Mouse (Mus musculus) lung, postnatal 0 days (tissue): ENCODE data around the gene Sdsl. TPM values are rescaled to one million over a fixed set of nuclear protein-coding genes. Genes with fewer than 3 reads are reported as not detected.
A peak's percentile ranks its signal among the peaks of the same experiment; 100 is the strongest.

Source experiments
- ATAC-seq: fragments of 200-750 bp; cut with Nextera tagmentation; 2 replicates; pipeline ENCODE4 v1.8.0; 2017; ENCODE audit warnings: moderate library complexity
- DNase-seq: peaks from one replicate; pipeline ENCODE4 v3.0.0-alpha.2; 2016; ENCODE audit warnings: low spot score
- H3K27ac ChIP-seq: fragments of 300-500 bp; sonication (generic); 2 replicates; pipeline ENCODE4 v1.5.1; 2014; ENCODE audit warnings: antibody characterized with exemption, mild to moderate bottlenecking, low read length, mixed read lengths
- H3K27me3 ChIP-seq: fragments of 300-500 bp; sonication (generic); replicated peaks from 2 replicates; pipeline ENCODE4 v1.6.1; 2014; ENCODE audit warnings: low read length, mixed read lengths; ENCODE audit not compliant: insufficient read depth
- H3K36me3 ChIP-seq: fragments of 300-500 bp; sonication (generic); 2 replicates; pipeline ENCODE4 v1.6.1; 2014; ENCODE audit warnings: low read length, mixed read lengths; ENCODE audit not compliant: insufficient read depth
- H3K4me1 ChIP-seq: fragments of 300-500 bp; sonication (generic); 2 replicates; pipeline ENCODE4 v1.6.1; 2014; ENCODE audit warnings: antibody characterized with exemption, low read depth, low read length, mixed read lengths; ENCODE audit not compliant: insufficient read depth
- H3K4me2 ChIP-seq: fragments of 300-500 bp; sonication (generic); replicated peaks from 2 replicates; pipeline ENCODE4 v1.6.1; 2014; ENCODE audit warnings: low read depth, mild to moderate bottlenecking, low read length, moderate library complexity, mixed read lengths
- H3K4me3 ChIP-seq: fragments of 300-500 bp; sonication (generic); 2 replicates; pipeline ENCODE4 v1.5.1; 2014; ENCODE audit warnings: low read depth, low read length
- H3K9ac ChIP-seq: fragments of 300-500 bp; sonication (generic); replicated peaks from 2 replicates; pipeline ENCODE4 v1.6.1; 2014; ENCODE audit warnings: low read depth, mild to moderate bottlenecking
- H3K9me3 ChIP-seq: fragments of 300-500 bp; sonication (generic); 2 replicates; pipeline ENCODE4 v1.6.1; 2016; ENCODE audit warnings: low read length, mixed read lengths
- CTCF ChIP-seq: IDR thresholded peaks from 2 replicates; pipeline ENCODE4 v1.5.1; 2016; ENCODE audit warnings: antibody characterized with exemption, mild to moderate bottlenecking
- EP300 ChIP-seq: IDR thresholded peaks from 2 replicates; pipeline ENCODE4 v1.6.1; 2016; ENCODE audit warnings: antibody characterized with exemption, mild to moderate bottlenecking, control low read depth
- whole genome bisulfite sequencing: fragments of 180-500 bp; shearing (Covaris S2); extraction: QIAGEN DNeasy Blood & Tissue Kit; methylation state at CpG from one replicate; pipeline ENCODE4 v1.1.7; 2014; 5-methylcytosine and 5-hydroxymethylcytosine counted together
- polyA plus RNA-seq: library from polyadenylated mRNA; unstranded; fragments of >200 nt; fragmentation: Nextera tagmentation; extraction: Ambion mirVana; gene quantifications from 2 replicates; pipeline ENCODE4 v1.2.1, GENCODE M21; 2015

The Sdsl gene
- polyA plus RNA-seq, 1 experiment from 2014 or later: 1.7 TPM

GRCm38 (mm10) chr5:120497071-120497470 lies 24.5 kb upstream of the Sdsl start:
- H3K4me1 ChIP-seq: no peaks in the 10 kb centered on the region
- DNase-seq (no peak), ATAC-seq (no peak)
- H3K27me3 ChIP-seq: no peaks in the 10 kb centered on the region
- H3K36me3 ChIP-seq: 0 out of 2 replicates have a peak, but pooled peaks cover 3% of the 10 kb centered on the region
- TF ChIP-seq CTCF (no peak), EP300 (no peak)
- H3K9ac ChIP-seq: no peak overlapping the region
- H3K9me3 ChIP-seq: no peaks in the 10 kb centered on the region
- H3K4me2 ChIP-seq: no peak overlapping the region
- 84% methylated on average over 3 of the region's 3 CpGs for WGBS
- H3K4me3 ChIP-seq: no peak overlapping the region
- no peak overlapping the region for H3K27ac ChIP-seq

GRCm38 (mm10) chr5:120495703-120496226 lies 23.2 kb upstream of the Sdsl start:
- Histone ChIP-seq H3K9ac (no peak overlapping the region), H3K36me3 (0 out of 2 replicates have a peak, but pooled peaks cover 3% of the 10 kb centered on the region)

GRCm38 (mm10) chr5:120495064-120495702 lies 22.6 kb upstream of the Sdsl start:
- no peak overlapping the region for H3K4me3 ChIP-seq
- 74% methylated on average over 10 of the region's 10 CpGs for WGBS
- DNase-seq (no peak), ATAC-seq (no peak)
- no peak for TF ChIP-seq EP300
- no peak for TF ChIP-seq CTCF
- no peaks in the 10 kb centered on the region for H3K4me1 ChIP-seq
- H3K9me3 ChIP-seq: no peaks in the 10 kb centered on the region
- H3K9ac ChIP-seq: no peak overlapping the region
- no peak overlapping the region for H3K27ac ChIP-seq
- H3K4me2 ChIP-seq: no peak overlapping the region
- H3K27me3 ChIP-seq: no peaks in the 10 kb centered on the region
- H3K36me3 ChIP-seq: 0 out of 2 replicates have a peak, but pooled peaks cover 3% of the 10 kb centered on the region

More at GRCm38 (mm10) chr5:120495703-120496226, 23.2 kb upstream of the Sdsl start:
- TF ChIP-seq EP300: no peak
- no peak for TF ChIP-seq CTCF
- H3K9me3 ChIP-seq: no peaks in the 10 kb centered on the region
- DNase-seq (no peak), ATAC-seq (no peak)
- no peaks in the 10 kb centered on the region for H3K4me1 ChIP-seq
- H3K27ac ChIP-seq: no peak overlapping the region
- WGBS: 85% methylated on average over 13 of the region's 13 CpGs
- no peaks in the 10 kb centered on the region for H3K27me3 ChIP-seq
- H3K4me2 ChIP-seq: no peak overlapping the region
- H3K4me3 ChIP-seq: no peak overlapping the region

GRCm38 (mm10) chr5:120493873-120494395 lies 21.3 kb upstream of the Sdsl start:
- WGBS: 84% methylated on average over 9 of the region's 9 CpGs
- no peak for ATAC-seq
- Histone ChIP-seq H3K27ac (no peak overlapping the region), H3K4me3 (no peak overlapping the region), H3K4me1 (no peaks in the 10 kb centered on the region), H3K27me3 (no peaks in the 10 kb centered on the region), H3K9ac (no peak overlapping the region), H3K36me3 (0 out of 2 replicates have a peak, but pooled peaks cover 3% of the 10 kb centered on the region), H3K4me2 (no peak overlapping the region), H3K9me3 (no peaks in the 10 kb centered on the region)
- no peak for DNase-seq
- TF ChIP-seq CTCF (no peak), EP300 (no peak)

GRCm38 (mm10) chr5:120493440-120493839 lies 20.8 kb upstream of the Sdsl start:
- no peaks in the 10 kb centered on the region for H3K27me3 ChIP-seq
- TF ChIP-seq CTCF: no peak
- no peak for TF ChIP-seq EP300

DNA sequence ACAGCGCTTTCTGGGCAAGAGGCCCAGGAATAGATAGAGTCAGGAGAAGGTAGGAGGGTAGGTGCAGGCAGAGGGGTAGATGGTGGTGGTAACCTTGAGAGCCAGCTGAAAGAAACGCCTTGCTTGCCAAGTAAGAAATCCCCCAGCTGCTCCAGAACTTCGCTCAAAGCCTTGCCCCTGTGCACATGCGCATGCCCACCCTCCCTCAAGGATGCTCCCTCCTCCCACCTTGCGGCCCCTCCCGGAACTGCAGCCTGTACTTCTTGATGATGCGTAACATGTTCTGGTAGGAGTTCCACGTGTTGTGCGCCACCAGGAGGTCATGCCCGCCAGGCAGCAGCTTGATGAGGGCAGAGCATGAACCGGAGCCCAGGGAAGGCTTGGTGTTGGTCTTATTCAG lies 19.8 kb upstream of the Sdsl start:
- Histone ChIP-seq H3K27ac (no peak overlapping the region), H3K4me3 (no peak overlapping the region), H3K4me2 (no peak overlapping the region), H3K27me3 (no peaks in the 10 kb centered on the region), H3K36me3 (0 out of 2 replicates have a peak, but pooled peaks cover 10% of the 10 kb centered on the region), H3K9me3 (no peaks in the 10 kb centered on the region), H3K9ac (no peak overlapping the region), H3K4me1 (no peaks in the 10 kb centered on the region)
- ATAC-seq: no peak
- DNase-seq: no peak
- TF ChIP-seq CTCF (peak; percentile 62), EP300 (no peak)
- WGBS: 72% methylated on average over 11 of the region's 11 CpGs

More at GRCm38 (mm10) chr5:120493440-120493839, 20.8 kb upstream of the Sdsl start:
- ATAC-seq (no peak), DNase-seq (no peak)
- Histone ChIP-seq H3K4me1 (no peaks in the 10 kb centered on the region), H3K4me3 (no peak overlapping the region), H3K4me2 (no peak overlapping the region), H3K27ac (no peak overlapping the region), H3K9ac (no peak overlapping the region), H3K36me3 (0 out of 2 replicates have a peak, but pooled peaks cover 3% of the 10 kb centered on the region), H3K9me3 (no peaks in the 10 kb centered on the region)
- 92% methylated on average over 6 of the region's 6 CpGs for WGBS
